Mouse (Mus musculus): ENCODE measurements around the gene 4930550C14Rik. TPM values are rescaled to one million over a fixed set of nuclear protein-coding genes. Genes with fewer than 3 reads are reported as not detected.

4930550C14Rik gene
- polyA plus RNA-seq, 1 experiment from 2014 or later: 1.5 TPM

- Histone ChIP-seq H3K27me3 (ENCODE audit: control insufficient read depth, insufficient read depth, low read length) (no peaks in the 10 kb centered on the region; the same call in 1 of the 2 replicates), H3K9me3 (ENCODE audit: control insufficient read depth, low read length) (no peaks in the 10 kb centered on the region), H3K27ac (ENCODE audit: low read depth, low read length) (no peak overlapping the region), H3K9ac (ENCODE audit: low read depth, low read length) (no peak overlapping the region), H3K4me1 (ENCODE audit: control insufficient read depth, insufficient read depth, low read length) (peaks cover 3% of the 10 kb centered on the region), H3K36me3 (ENCODE audit: control insufficient read depth, insufficient read depth, low read length) (no peaks in the 10 kb centered on the region), H3K4me3 (ENCODE audit: low read length) (no peak overlapping the region), H3K4me2 (replicated peaks; ENCODE audit: low read depth, low read length) (no peak overlapping the region)
- WGBS: 77% methylated on average over 5 of the region's 5 CpGs
- no peak for ATAC-seq (ENCODE audit: low FRiP score, low TSS enrichment)
Measured at GRCm38 (mm10) chr9:53381113-53381615, 21.0 kb upstream of the 4930550C14Rik start.

- WGBS: under 1% methylated on average over 72 of the region's 75 CpGs
- H3K36me3 ChIP-seq (ENCODE audit: control insufficient read depth, insufficient read depth, low read length): no peaks in the 10 kb centered on the region
- H3K4me1 ChIP-seq (ENCODE audit: control insufficient read depth, insufficient read depth, low read length): peaks cover 3% of the 10 kb centered on the region
- peak; percentile 98 for ATAC-seq (ENCODE audit: low FRiP score, low TSS enrichment)
- H3K9ac ChIP-seq (ENCODE audit: low read depth, low read length): peak within 1 kb of the TSS; percentile 94
- H3K27me3 ChIP-seq (ENCODE audit: control insufficient read depth, insufficient read depth, low read length): no peaks in the 10 kb centered on the region; the same call in 1 of the 2 replicates
- H3K4me2 ChIP-seq (replicated peaks; ENCODE audit: low read depth, low read length): peak within 1 kb of the TSS; percentile 86
- no peaks in the 10 kb centered on the region for H3K9me3 ChIP-seq (ENCODE audit: control insufficient read depth, low read length)
- H3K27ac ChIP-seq (ENCODE audit: low read depth, low read length): peak within 1 kb of the TSS; percentile 98
- H3K4me3 ChIP-seq (ENCODE audit: low read length): peak within 1 kb of the TSS; percentile 76
Measured at GRCm38 (mm10) chr9:53383951-53384866, 17.9 kb upstream of the 4930550C14Rik start, which contains the start of gene Kdelc2. TSS of gene Kdelc2 (plus strand) at chr9:53384025.

GRCm38 (mm10) chr9:53384873-53385272 is 17.3 kb upstream of the 4930550C14Rik start:
- Histone ChIP-seq H3K27ac (ENCODE audit: low read depth, low read length) (peak overlapping the region; percentile 98), H3K4me1 (ENCODE audit: control insufficient read depth, insufficient read depth, low read length) (peaks cover 3% of the 10 kb centered on the region), H3K9ac (ENCODE audit: low read depth, low read length) (peak overlapping the region; percentile 94; the same call in 1 of the 2 replicates), H3K4me3 (ENCODE audit: low read length) (peak overlapping the region; percentile 76), H3K4me2 (replicated peaks; ENCODE audit: low read depth, low read length) (peak overlapping the region; percentile 86), H3K27me3 (ENCODE audit: control insufficient read depth, insufficient read depth, low read length) (no peaks in the 10 kb centered on the region), H3K36me3 (ENCODE audit: control insufficient read depth, insufficient read depth, low read length) (no peaks in the 10 kb centered on the region; the same call in 1 of the 2 replicates), H3K9me3 (ENCODE audit: control insufficient read depth, low read length) (no peaks in the 10 kb centered on the region)
- ATAC-seq (ENCODE audit: low FRiP score, low TSS enrichment): no peak
- WGBS: 5% methylated on average over 8 of the region's 8 CpGs

GRCm38 (mm10) chr9:53387431-53387830 is 14.7 kb upstream of the 4930550C14Rik start:
- no peaks in the 10 kb centered on the region for H3K27me3 ChIP-seq (ENCODE audit: control insufficient read depth, insufficient read depth, low read length)
- no peak overlapping the region for H3K27ac ChIP-seq (ENCODE audit: low read depth, low read length)
- peaks cover 3% of the 10 kb centered on the region for H3K4me1 ChIP-seq (ENCODE audit: control insufficient read depth, insufficient read depth, low read length)
- H3K9ac ChIP-seq (ENCODE audit: low read depth, low read length): no peak overlapping the region
- 73% methylated on average over 2 of the region's 2 CpGs for WGBS
- peaks cover 9% of the 10 kb centered on the region; the same call in 1 of the 2 replicates for H3K36me3 ChIP-seq (ENCODE audit: control insufficient read depth, insufficient read depth, low read length)
- no peak overlapping the region for H3K4me3 ChIP-seq (ENCODE audit: low read length)
- H3K9me3 ChIP-seq (ENCODE audit: control insufficient read depth, low read length): no peaks in the 10 kb centered on the region
- no peak for ATAC-seq (ENCODE audit: low FRiP score, low TSS enrichment)
- no peak overlapping the region for H3K4me2 ChIP-seq (replicated peaks; ENCODE audit: low read depth, low read length)

DNA sequence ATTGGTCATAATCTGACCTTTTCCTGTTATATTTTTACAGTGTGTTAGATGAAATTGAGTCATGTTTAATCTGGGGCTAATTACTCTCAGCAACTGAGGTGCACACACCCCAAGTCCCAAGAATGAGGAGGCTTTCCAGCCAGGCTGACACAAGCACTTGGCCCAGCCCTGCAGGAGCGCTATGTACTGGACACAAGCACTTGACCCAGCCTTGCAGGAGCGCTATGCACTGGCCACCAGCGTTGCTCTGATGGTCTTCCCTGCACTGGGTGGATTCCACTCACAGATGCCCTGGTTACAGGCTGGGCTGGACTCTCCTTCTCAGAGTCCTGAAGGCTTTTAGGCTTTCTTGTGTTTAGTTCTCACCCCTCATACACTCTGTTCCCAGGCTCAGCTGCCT is 13.0 kb upstream of the 4930550C14Rik start:
- no peaks in the 10 kb centered on the region for H3K9me3 ChIP-seq (ENCODE audit: control insufficient read depth, low read length)
- no peak for ATAC-seq (ENCODE audit: low FRiP score, low TSS enrichment)

DNA sequence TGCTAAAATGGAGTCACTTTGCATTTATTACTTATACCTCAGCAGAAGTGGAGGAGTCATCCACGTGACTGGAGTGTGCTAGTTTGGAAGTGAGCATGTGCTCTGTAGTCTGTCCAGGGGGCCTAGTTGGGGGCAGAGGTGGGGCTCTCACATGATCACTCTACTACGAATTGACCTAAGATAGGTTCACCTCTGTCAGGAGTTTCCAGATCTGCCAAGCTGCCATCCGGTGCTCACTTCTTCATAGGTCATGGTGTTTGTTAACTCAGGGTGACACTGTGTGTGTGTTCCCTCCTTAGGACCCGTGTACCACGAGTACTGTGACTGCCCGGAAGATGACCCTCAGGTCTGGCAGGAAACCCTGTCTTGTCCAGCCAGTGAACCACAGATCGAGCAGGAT is 12.0 kb upstream of the 4930550C14Rik start:
- ATAC-seq (ENCODE audit: low FRiP score, low TSS enrichment): no peak
- H3K9me3 ChIP-seq (ENCODE audit: control insufficient read depth, low read length): no peaks in the 10 kb centered on the region
- no peak overlapping the region for H3K9ac ChIP-seq (ENCODE audit: low read depth, low read length)
- H3K4me2 ChIP-seq (replicated peaks; ENCODE audit: low read depth, low read length): no peak overlapping the region
- H3K36me3 ChIP-seq (ENCODE audit: control insufficient read depth, insufficient read depth, low read length): peaks cover 9% of the 10 kb centered on the region
- H3K4me1 ChIP-seq (ENCODE audit: control insufficient read depth, insufficient read depth, low read length): peaks cover 2% of the 10 kb centered on the region
- H3K27me3 ChIP-seq (ENCODE audit: control insufficient read depth, insufficient read depth, low read length): no peaks in the 10 kb centered on the region
- no peak overlapping the region for H3K4me3 ChIP-seq (ENCODE audit: low read length)
- H3K27ac ChIP-seq (ENCODE audit: low read depth, low read length): no peak overlapping the region
- WGBS: 75% methylated on average over 7 of the region's 7 CpGs

More for the DNA sequence above, 13.0 kb upstream of the 4930550C14Rik start:
- H3K9ac ChIP-seq (ENCODE audit: low read depth, low read length): no peak overlapping the region
- H3K27ac ChIP-seq (ENCODE audit: low read depth, low read length): no peak overlapping the region
- H3K4me3 ChIP-seq (ENCODE audit: low read length): no peak overlapping the region
- H3K27me3 ChIP-seq (ENCODE audit: control insufficient read depth, insufficient read depth, low read length): no peaks in the 10 kb centered on the region
- no peak overlapping the region for H3K4me2 ChIP-seq (replicated peaks; ENCODE audit: low read depth, low read length)
- peaks cover 9% of the 10 kb centered on the region for H3K36me3 ChIP-seq (ENCODE audit: control insufficient read depth, insufficient read depth, low read length)
- peaks cover 3% of the 10 kb centered on the region for H3K4me1 ChIP-seq (ENCODE audit: control insufficient read depth, insufficient read depth, low read length)
- WGBS: 88% methylated on average over 3 of the region's 3 CpGs

DNA sequence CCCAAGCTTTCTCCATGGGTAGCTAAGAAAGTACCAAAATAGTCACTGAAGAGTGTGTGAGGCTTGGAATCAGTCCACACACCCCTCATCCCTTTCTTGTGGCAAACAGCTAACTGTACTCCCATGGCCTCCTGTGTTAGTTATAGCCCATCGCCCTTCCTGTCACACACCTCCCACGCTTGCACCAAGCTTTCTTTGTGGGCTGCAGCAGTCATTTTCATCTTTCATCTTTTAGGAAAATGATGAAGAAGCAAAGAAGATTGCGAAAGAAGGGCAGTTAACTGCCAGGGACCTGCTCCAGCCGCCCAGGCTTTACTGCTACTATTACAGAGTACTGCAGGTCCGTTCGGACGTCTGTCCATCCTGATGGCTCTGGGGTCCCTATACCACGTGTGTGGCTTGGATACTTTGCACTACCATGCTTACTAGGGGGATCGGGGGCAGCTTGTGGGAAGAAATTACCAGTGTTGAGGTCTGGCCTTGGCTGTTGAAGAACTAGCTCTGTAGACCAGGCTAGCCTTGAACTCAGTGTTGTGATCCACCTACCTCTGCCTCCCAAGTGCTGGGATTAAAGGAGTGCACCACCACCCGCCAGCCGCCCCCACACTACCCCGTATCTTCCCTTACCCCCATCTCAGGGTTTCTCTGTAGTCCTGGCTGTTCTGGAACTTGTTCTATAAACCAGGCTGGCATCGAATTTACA is 4.3 kb upstream of the 4930550C14Rik start:
- no peak overlapping the region for H3K9ac ChIP-seq (ENCODE audit: low read depth, low read length)
- no peak for ATAC-seq (ENCODE audit: low FRiP score, low TSS enrichment)

DNA sequence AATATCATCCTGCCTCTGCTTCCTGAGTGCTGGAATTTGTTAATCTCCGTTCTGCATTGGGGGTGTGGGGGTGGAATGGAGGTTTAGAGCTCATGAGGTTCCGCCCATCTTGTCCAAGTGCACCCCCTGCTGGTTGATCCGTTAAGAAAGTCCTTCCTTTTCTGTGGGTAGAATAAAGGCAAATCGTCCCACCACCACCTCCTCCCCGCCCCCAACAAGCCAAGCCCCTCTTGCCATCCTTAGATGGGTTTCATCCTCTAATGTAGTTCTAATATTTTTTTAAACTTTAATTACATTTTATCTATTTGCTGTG is 3.8 kb upstream of the 4930550C14Rik start:
- ATAC-seq (ENCODE audit: low FRiP score, low TSS enrichment): no peak
- Histone ChIP-seq H3K27ac (ENCODE audit: low read depth, low read length) (no peak overlapping the region), H3K27me3 (ENCODE audit: control insufficient read depth, insufficient read depth, low read length) (no peaks in the 10 kb centered on the region), H3K9ac (ENCODE audit: low read depth, low read length) (no peak overlapping the region), H3K36me3 (ENCODE audit: control insufficient read depth, insufficient read depth, low read length) (no peaks in the 10 kb centered on the region; the same call in 1 of the 2 replicates), H3K9me3 (ENCODE audit: control insufficient read depth, low read length) (no peaks in the 10 kb centered on the region), H3K4me2 (replicated peaks; ENCODE audit: low read depth, low read length) (no peak overlapping the region), H3K4me3 (ENCODE audit: low read length) (no peak overlapping the region), H3K4me1 (ENCODE audit: control insufficient read depth, insufficient read depth, low read length) (peaks cover 13% of the 10 kb centered on the region)
- WGBS: 19% methylated on average over 5 of the region's 5 CpGs

More for the DNA sequence above, 4.3 kb upstream of the 4930550C14Rik start:
- H3K27ac ChIP-seq (ENCODE audit: low read depth, low read length): no peak overlapping the region
- H3K36me3 ChIP-seq (ENCODE audit: control insufficient read depth, insufficient read depth, low read length): no peaks in the 10 kb centered on the region; the same call in none of the 2 replicates
- no peaks in the 10 kb centered on the region for H3K27me3 ChIP-seq (ENCODE audit: control insufficient read depth, insufficient read depth, low read length)
- no peak overlapping the region for H3K4me2 ChIP-seq (replicated peaks; ENCODE audit: low read depth, low read length)
- H3K4me1 ChIP-seq (ENCODE audit: control insufficient read depth, insufficient read depth, low read length): peaks cover 11% of the 10 kb centered on the region
- no peaks in the 10 kb centered on the region for H3K9me3 ChIP-seq (ENCODE audit: control insufficient read depth, low read length)
- no peak overlapping the region for H3K4me3 ChIP-seq (ENCODE audit: low read length)
- 77% methylated on average over 13 of the region's 13 CpGs for WGBS
